Mouse (Mus musculus): ENCODE data around the gene Glyctk. TPM values are rescaled to one million over a fixed set of nuclear protein-coding genes. Genes with fewer than 3 reads are reported as not detected.

Glyctk gene
- polyA plus RNA-seq, 1 experiment from 2014 or later: 2.2 TPM

GRCm38 (mm10) chr9:106198962-106199458 lies 41.1 kb upstream of the Glyctk start:
- peak overlapping the region; percentile 64 for H3K4me2 ChIP-seq (ENCODE audit: low read depth, low read length)
- H3K36me3 ChIP-seq (replicated peaks; ENCODE audit: control insufficient read depth, insufficient read depth, low read depth, low read length): peaks cover 3% of the 10 kb centered on the region; the same call in 1 of the 2 replicates
- H3K27ac ChIP-seq (replicated peaks; ENCODE audit: low read depth, low read length): peak overlapping the region; percentile 52; the same call in 1 of the 2 replicates
- DNase-seq (ENCODE audit: low spot score) (peak; percentile 85), ATAC-seq (replicated peaks; ENCODE audit: insufficient number of reproducible peaks, low FRiP score, low TSS enrichment, low read depth) (peak; percentile 27)
- H3K9me3 ChIP-seq (replicated peaks; ENCODE audit: control insufficient read depth, low read length): no peaks in the 10 kb centered on the region
- H3K27me3 ChIP-seq (ENCODE audit: control insufficient read depth, insufficient read depth, low read length): no peaks in the 10 kb centered on the region
- peaks cover 6% of the 10 kb centered on the region; the same call in 1 of the 2 replicates for H3K4me1 ChIP-seq (ENCODE audit: control insufficient read depth, insufficient read depth, low read length)
- H3K9ac ChIP-seq (replicated peaks; ENCODE audit: low read length): peak overlapping the region; percentile 83
- WGBS: under 1% methylated on average over 48 of the region's 51 CpGs
- H3K4me3 ChIP-seq (ENCODE audit: low read depth, low read length): peak overlapping the region; percentile 68

- no peaks in the 10 kb centered on the region for H3K9me3 ChIP-seq (replicated peaks; ENCODE audit: control insufficient read depth, low read length)
- no peak overlapping the region; the same call in 1 of the 2 replicates for H3K4me2 ChIP-seq (ENCODE audit: low read depth, low read length)
- no peak overlapping the region for H3K4me3 ChIP-seq (ENCODE audit: low read depth, low read length)
- no peak overlapping the region for H3K27ac ChIP-seq (replicated peaks; ENCODE audit: low read depth, low read length)
- H3K4me1 ChIP-seq (ENCODE audit: control insufficient read depth, insufficient read depth, low read length): peaks cover 6% of the 10 kb centered on the region; the same call in 1 of the 2 replicates
- H3K27me3 ChIP-seq (ENCODE audit: control insufficient read depth, insufficient read depth, low read length): no peaks in the 10 kb centered on the region
- WGBS: 90% methylated on average over 9 of the region's 9 CpGs
- ATAC-seq (replicated peaks; ENCODE audit: insufficient number of reproducible peaks, low FRiP score, low TSS enrichment, low read depth) (no peak), DNase-seq (ENCODE audit: low spot score) (no peak)
- peaks cover 3% of the 10 kb centered on the region; the same call in 1 of the 2 replicates for H3K36me3 ChIP-seq (replicated peaks; ENCODE audit: control insufficient read depth, insufficient read depth, low read depth, low read length)
- H3K9ac ChIP-seq (replicated peaks; ENCODE audit: low read length): no peak overlapping the region
Measured at GRCm38 (mm10) chr9:106197732-106198131, 39.8 kb upstream of the Glyctk start.

- H3K27me3 ChIP-seq (ENCODE audit: control insufficient read depth, insufficient read depth, low read length): no peaks in the 10 kb centered on the region
- peaks cover 6% of the 10 kb centered on the region; the same call in 1 of the 2 replicates for H3K4me1 ChIP-seq (ENCODE audit: control insufficient read depth, insufficient read depth, low read length)
- no peaks in the 10 kb centered on the region for H3K9me3 ChIP-seq (replicated peaks; ENCODE audit: control insufficient read depth, low read length)
- WGBS: 94% methylated on average over 3 of the region's 3 CpGs
- H3K27ac ChIP-seq (replicated peaks; ENCODE audit: low read depth, low read length): no peak overlapping the region
- no peak overlapping the region; the same call in 1 of the 2 replicates for H3K4me2 ChIP-seq (ENCODE audit: low read depth, low read length)
- H3K4me3 ChIP-seq (ENCODE audit: low read depth, low read length): no peak overlapping the region
- peaks cover 3% of the 10 kb centered on the region; the same call in 1 of the 2 replicates for H3K36me3 ChIP-seq (replicated peaks; ENCODE audit: control insufficient read depth, insufficient read depth, low read depth, low read length)
- H3K9ac ChIP-seq (replicated peaks; ENCODE audit: low read length): no peak overlapping the region
- ATAC-seq (replicated peaks; ENCODE audit: insufficient number of reproducible peaks, low FRiP score, low TSS enrichment, low read depth) (no peak), DNase-seq (ENCODE audit: low spot score) (no peak)
Measured at GRCm38 (mm10) chr9:106197081-106197713, 39.3 kb upstream of the Glyctk start.

- ATAC-seq (replicated peaks; ENCODE audit: insufficient number of reproducible peaks, low FRiP score, low TSS enrichment, low read depth) (no peak), DNase-seq (ENCODE audit: low spot score) (no peak)
- 88% methylated on average over 8 of the region's 8 CpGs for WGBS
- Histone ChIP-seq H3K27me3 (ENCODE audit: control insufficient read depth, insufficient read depth, low read length) (no peaks in the 10 kb centered on the region), H3K36me3 (replicated peaks; ENCODE audit: control insufficient read depth, insufficient read depth, low read depth, low read length) (peaks cover 6% of the 10 kb centered on the region), H3K9me3 (replicated peaks; ENCODE audit: control insufficient read depth, low read length) (no peaks in the 10 kb centered on the region), H3K4me3 (ENCODE audit: low read depth, low read length) (no peak overlapping the region), H3K27ac (replicated peaks; ENCODE audit: low read depth, low read length) (no peak overlapping the region), H3K4me2 (ENCODE audit: low read depth, low read length) (no peak overlapping the region), H3K9ac (replicated peaks; ENCODE audit: low read length) (no peak overlapping the region), H3K4me1 (ENCODE audit: control insufficient read depth, insufficient read depth, low read length) (peaks cover 6% of the 10 kb centered on the region; the same call in 1 of the 2 replicates)
Measured at GRCm38 (mm10) chr9:106195693-106196092, 37.8 kb upstream of the Glyctk start.

- Histone ChIP-seq H3K4me2 (ENCODE audit: low read depth, low read length) (no peak overlapping the region), H3K27me3 (ENCODE audit: control insufficient read depth, insufficient read depth, low read length) (no peaks in the 10 kb centered on the region), H3K36me3 (replicated peaks; ENCODE audit: control insufficient read depth, insufficient read depth, low read depth, low read length) (peaks cover 15% of the 10 kb centered on the region), H3K4me3 (ENCODE audit: low read depth, low read length) (no peak overlapping the region), H3K9me3 (replicated peaks; ENCODE audit: control insufficient read depth, low read length) (no peaks in the 10 kb centered on the region), H3K9ac (replicated peaks; ENCODE audit: low read length) (no peak overlapping the region), H3K27ac (replicated peaks; ENCODE audit: low read depth, low read length) (no peak overlapping the region), H3K4me1 (ENCODE audit: control insufficient read depth, insufficient read depth, low read length) (peaks cover 3% of the 10 kb centered on the region; the same call in 1 of the 2 replicates)
- ATAC-seq (replicated peaks; ENCODE audit: insufficient number of reproducible peaks, low FRiP score, low TSS enrichment, low read depth) (no peak), DNase-seq (ENCODE audit: low spot score) (no peak)
- 91% methylated on average over 8 of the region's 8 CpGs for WGBS
Measured at GRCm38 (mm10) chr9:106193930-106194807, 36.2 kb upstream of the Glyctk start.

- H3K9ac ChIP-seq (replicated peaks; ENCODE audit: low read length): no peak overlapping the region
- no peaks in the 10 kb centered on the region for H3K9me3 ChIP-seq (replicated peaks; ENCODE audit: control insufficient read depth, low read length)
- H3K36me3 ChIP-seq (replicated peaks; ENCODE audit: control insufficient read depth, insufficient read depth, low read depth, low read length): peaks cover 18% of the 10 kb centered on the region
- H3K27me3 ChIP-seq (ENCODE audit: control insufficient read depth, insufficient read depth, low read length): no peaks in the 10 kb centered on the region
- no peak overlapping the region for H3K27ac ChIP-seq (replicated peaks; ENCODE audit: low read depth, low read length)
- no peak overlapping the region for H3K4me2 ChIP-seq (ENCODE audit: low read depth, low read length)
- H3K4me3 ChIP-seq (ENCODE audit: low read depth, low read length): no peak overlapping the region
- ATAC-seq (replicated peaks; ENCODE audit: insufficient number of reproducible peaks, low FRiP score, low TSS enrichment, low read depth) (no peak), DNase-seq (ENCODE audit: low spot score) (no peak)
- WGBS: 94% methylated on average over 1 of the region's 1 CpGs
- H3K4me1 ChIP-seq (ENCODE audit: control insufficient read depth, insufficient read depth, low read length): 0 out of 2 replicates have a peak, but pooled peaks cover 2% of the 10 kb centered on the region
Measured at GRCm38 (mm10) chr9:106192998-106193397, 35.1 kb upstream of the Glyctk start.

- ATAC-seq (replicated peaks; ENCODE audit: insufficient number of reproducible peaks, low FRiP score, low TSS enrichment, low read depth): no peak
- Histone ChIP-seq H3K4me2 (ENCODE audit: low read depth, low read length) (no peak overlapping the region), H3K4me3 (ENCODE audit: low read depth, low read length) (no peak overlapping the region), H3K9me3 (replicated peaks; ENCODE audit: control insufficient read depth, low read length) (no peaks in the 10 kb centered on the region), H3K4me1 (ENCODE audit: control insufficient read depth, insufficient read depth, low read length) (no peaks in the 10 kb centered on the region), H3K27ac (replicated peaks; ENCODE audit: low read depth, low read length) (no peak overlapping the region), H3K36me3 (replicated peaks; ENCODE audit: control insufficient read depth, insufficient read depth, low read depth, low read length) (peaks cover 18% of the 10 kb centered on the region), H3K9ac (replicated peaks; ENCODE audit: low read length) (no peak overlapping the region), H3K27me3 (ENCODE audit: control insufficient read depth, insufficient read depth, low read length) (no peaks in the 10 kb centered on the region)
- no peak for DNase-seq (ENCODE audit: low spot score)
- 94% methylated on average over 8 of the region's 8 CpGs for WGBS
Measured at GRCm38 (mm10) chr9:106192024-106192423, 34.1 kb upstream of the Glyctk start.
